Mouse (Mus musculus): ENCODE measurements around the gene Dlgap4.

Dlgap4 gene

GRCm38 (mm10) chr2:156736846-156737245 is 123.3 kb downstream of the Dlgap4 start:
- in situ Hi-C loops (cut with MboI, MseI) = no loop called here

GRCm38 (mm10) chr2:156737976-156738375 is 124.5 kb downstream of the Dlgap4 start:
- in situ Hi-C loops (cut with MboI, MseI) = no loop called here

GRCm38 (mm10) chr2:156741265-156741664 is 127.8 kb downstream of the Dlgap4 start:
- in situ Hi-C loops (cut with MboI, MseI) = no loop called here

- in situ Hi-C loops (cut with MboI, MseI) = no loop called here
Observed at GRCm38 (mm10) chr2:156741998-156742397, 128.5 kb downstream of the Dlgap4 start.

- in situ Hi-C loops (cut with MboI, MseI) = no loop called here
Observed at GRCm38 (mm10) chr2:156743248-156743647, 129.7 kb downstream of the Dlgap4 start.

- in situ Hi-C loops (cut with MboI, MseI) = no loop called here
Observed at GRCm38 (mm10) chr2:156744414-156744813, 130.9 kb downstream of the Dlgap4 start.

- in situ Hi-C loops (cut with MboI, MseI) = no loop called here
Observed at GRCm38 (mm10) chr2:156747315-156747714, 133.8 kb downstream of the Dlgap4 start.

GRCm38 (mm10) chr2:156749687-156750086 is 136.2 kb downstream of the Dlgap4 start:
- in situ Hi-C loops (cut with MboI, MseI) = no loop called here

- in situ Hi-C loops (cut with MboI, MseI) = no loop called here
Observed at GRCm38 (mm10) chr2:156756937-156757336, 143.4 kb downstream of the Dlgap4 start.

GRCm38 (mm10) chr2:156760843-156761505 is 147.5 kb downstream of the Dlgap4 start:
- in situ Hi-C loops (cut with MboI, MseI) = no loop called here

- in situ Hi-C loops (cut with MboI, MseI) = no loop called here
Observed at GRCm38 (mm10) chr2:156761521-156762278, 148.2 kb downstream of the Dlgap4 start.

- in situ Hi-C loops (cut with MboI, MseI) = no loop called here
Observed at GRCm38 (mm10) chr2:156762499-156762898, 149.0 kb downstream of the Dlgap4 start.

GRCm38 (mm10) chr2:156763101-156763500 is 149.6 kb downstream of the Dlgap4 start:
- in situ Hi-C loops (cut with MboI, MseI) = no loop called here

- in situ Hi-C loops (cut with MboI, MseI) = no loop called here
Observed at GRCm38 (mm10) chr2:156764022-156764421, 150.5 kb downstream of the Dlgap4 start.

- in situ Hi-C loops (cut with MboI, MseI) = no loop called here
Observed at GRCm38 (mm10) chr2:156764747-156765146, 151.2 kb downstream of the Dlgap4 start.

GRCm38 (mm10) chr2:156765593-156765992 is 152.1 kb downstream of the Dlgap4 start:
- in situ Hi-C loops (cut with MboI, MseI) = no loop called here

GRCm38 (mm10) chr2:156766227-156767019 is 152.9 kb downstream of the Dlgap4 start:
- in situ Hi-C loops (cut with MboI, MseI) = no loop called here

- in situ Hi-C loops (cut with MboI, MseI) = no loop called here
Observed at GRCm38 (mm10) chr2:156767108-156767507, 153.6 kb downstream of the Dlgap4 start.

- in situ Hi-C loops (cut with MboI, MseI) = no loop called here
Observed at GRCm38 (mm10) chr2:156769274-156769673, 155.8 kb downstream of the Dlgap4 start.

GRCm38 (mm10) chr2:156773470-156773869 is 160.0 kb downstream of the Dlgap4 start:
- in situ Hi-C loops (cut with MboI, MseI) = no loop called here

- in situ Hi-C loops (cut with MboI, MseI) = no loop called here
Observed at GRCm38 (mm10) chr2:156774035-156774737, 160.7 kb downstream of the Dlgap4 start.

All from T-helper 1 cell (primary cell).